Mouse (Mus musculus): ENCODE data around the gene Capn15.

The Capn15 gene

DNA sequence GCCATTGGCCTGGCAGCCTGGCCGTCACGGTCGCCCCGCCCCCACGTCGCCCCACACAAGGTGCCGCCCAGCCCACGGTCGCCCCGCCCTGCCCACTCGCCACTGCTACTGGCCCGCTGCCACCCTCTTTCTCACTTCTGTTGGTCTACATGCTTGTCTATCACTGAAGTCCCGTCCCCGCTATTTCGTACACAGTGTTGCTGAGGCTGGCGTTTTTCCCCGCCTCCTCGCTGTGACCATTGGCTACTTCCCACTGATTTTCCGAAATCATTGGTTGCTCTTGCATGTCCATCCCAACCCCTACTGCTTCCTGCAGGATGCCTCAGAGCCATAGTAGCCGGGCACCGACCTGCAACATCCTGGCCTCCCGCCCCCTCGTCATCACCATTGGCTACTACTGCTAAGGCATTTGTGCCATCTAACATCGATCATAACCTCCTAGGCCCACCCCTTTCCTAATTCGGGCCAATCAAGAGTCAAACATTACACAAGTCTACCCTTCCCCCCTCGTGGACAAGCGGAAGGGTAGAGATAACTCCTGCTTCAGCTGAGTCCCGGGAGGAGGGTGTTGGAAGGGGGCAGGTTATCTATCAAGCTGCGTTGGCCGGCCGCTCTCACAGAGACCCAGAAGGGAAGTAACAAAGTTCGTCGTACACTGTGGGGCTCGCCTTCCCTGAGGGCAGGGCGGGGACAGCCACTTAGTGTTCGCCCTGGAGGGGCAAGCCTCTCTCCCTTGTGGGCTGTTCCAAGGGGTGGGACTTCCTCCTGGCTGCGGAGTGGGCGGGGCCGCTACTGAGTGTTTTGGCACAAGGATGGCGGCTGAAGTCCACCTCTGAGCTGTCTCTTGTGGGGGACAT lies 65.6 kb downstream of the Capn15 start:
- peak; percentile 100 for DNase-seq (ENCODE audit: low spot score in 2 of 2)

DNA sequence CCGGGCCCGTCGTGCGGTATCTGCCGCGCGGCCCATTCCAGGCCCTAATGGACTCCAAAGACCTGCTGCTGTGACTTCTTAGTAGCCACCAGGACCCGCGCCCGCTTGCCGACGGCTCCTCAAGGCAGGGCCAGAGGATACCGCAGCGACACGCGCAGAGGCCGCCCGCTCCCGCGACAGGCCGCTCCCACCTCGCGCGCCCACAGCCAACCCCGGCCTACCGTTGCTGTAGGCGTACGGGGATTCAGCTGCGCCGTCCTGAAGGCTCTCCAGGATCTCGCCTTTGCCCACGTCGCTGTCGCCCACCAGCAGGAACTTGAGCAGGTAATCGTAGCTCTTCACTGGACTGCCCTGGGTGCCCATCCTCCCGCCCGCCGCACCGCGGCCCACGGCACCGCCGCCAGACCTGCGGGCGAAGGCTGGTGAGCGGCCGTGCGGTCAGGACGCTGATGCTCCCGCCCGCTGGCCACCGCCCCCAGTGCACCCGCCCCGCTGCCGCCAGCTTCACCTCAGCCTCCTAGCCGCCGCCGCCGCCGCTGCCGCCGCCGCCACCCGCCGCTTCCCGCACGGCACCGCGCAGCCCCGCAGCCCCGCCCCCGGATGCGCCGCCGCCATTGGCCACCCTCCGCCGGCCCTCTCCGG lies 66.3 kb downstream of the Capn15 start, which contains the start of gene Rab40c:
Rab40c (minus strand) TSS at position 584 of the 642 bp plus-strand sequence.
- peak; percentile 31 to 36 for DNase-seq (ENCODE audit: low spot score in 2 of 2)

- no peak for DNase-seq (ENCODE audit: low spot score in 2 of 2)
Observed at GRCm38 (mm10) chr17:25918037-25918750, 67.4 kb downstream of the Capn15 start.

DNA sequence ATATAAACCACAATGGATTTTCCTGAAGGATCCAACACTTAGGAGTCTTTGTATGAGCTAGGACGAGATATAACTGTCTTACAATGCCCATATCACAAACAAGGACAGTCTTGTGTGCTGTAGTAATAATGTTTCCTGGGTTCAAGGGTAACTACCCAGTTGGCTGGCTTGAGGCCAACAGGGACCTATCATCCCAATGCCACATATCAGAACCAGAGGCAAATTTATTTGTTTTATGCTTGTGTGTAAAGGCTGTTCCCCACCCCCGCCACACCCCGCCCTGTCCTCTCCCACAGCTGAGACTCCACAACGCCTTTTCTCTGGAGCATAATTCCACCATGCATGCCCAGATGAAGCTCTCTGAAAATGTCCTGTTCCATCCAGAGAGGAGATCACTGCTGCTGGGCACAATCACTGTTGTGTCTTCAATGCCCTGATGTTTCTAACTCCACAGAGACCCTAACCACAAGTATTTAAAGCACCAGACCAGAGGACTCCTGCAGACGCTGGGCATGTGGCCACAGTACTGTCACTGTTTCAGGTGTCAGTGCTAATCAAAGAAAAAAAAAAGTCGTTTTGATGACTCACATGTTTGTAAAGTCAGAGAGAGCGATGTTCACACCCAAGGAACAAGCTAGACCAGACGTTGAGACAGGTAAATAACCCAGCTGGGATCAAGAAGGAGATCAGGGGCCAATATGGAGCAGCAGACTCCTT lies 68.5 kb downstream of the Capn15 start:
- no peak for DNase-seq (ENCODE audit: low spot score in 2 of 2)

- DNase-seq (ENCODE audit: low spot score in 2 of 2): no peak
Observed at GRCm38 (mm10) chr17:25914295-25914694, 71.3 kb downstream of the Capn15 start.

GRCm38 (mm10) chr17:25913877-25914275 lies 71.7 kb downstream of the Capn15 start:
- DNase-seq (ENCODE audit: low spot score in 2 of 2): no peak

GRCm38 (mm10) chr17:25913186-25913876 lies 72.3 kb downstream of the Capn15 start:
- peak; percentile 67 to 82 for DNase-seq (ENCODE audit: low spot score in 2 of 2)

DNA sequence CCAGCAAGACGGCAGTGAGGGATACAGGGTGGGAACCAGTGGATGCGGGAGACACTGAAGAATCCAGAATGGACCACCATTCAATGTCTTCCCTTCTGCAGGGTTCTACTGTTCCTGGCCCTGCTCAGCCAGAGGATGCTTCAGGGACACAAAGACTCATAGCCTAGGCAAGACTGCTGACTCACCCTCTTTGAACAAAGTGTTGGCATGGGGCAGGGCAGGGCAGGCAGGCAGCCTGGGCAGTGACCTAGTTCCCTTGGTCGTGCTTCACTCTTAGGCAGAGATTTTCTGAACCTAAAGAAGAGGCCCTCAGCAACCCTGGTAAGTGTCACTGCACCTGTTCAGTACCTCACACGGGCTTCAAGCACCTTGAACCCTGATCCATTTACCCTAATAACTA lies 73.8 kb downstream of the Capn15 start:
- no peak for DNase-seq (ENCODE audit: low spot score in 2 of 2)
